Mouse (Mus musculus): ENCODE data around the gene Pabpc4. TPM values are rescaled to one million over a fixed set of nuclear protein-coding genes. Genes with fewer than 3 reads are reported as not detected.
A peak's percentile ranks its signal among the peaks of the same experiment; 100 is the strongest.

The Pabpc4 gene
- total RNA-seq (2015) = 29.1 and 32.3 TPM in 2 replicates
- total RNA-seq (2017) = 30.1 and 34.8 TPM in 2 replicates

DNA sequence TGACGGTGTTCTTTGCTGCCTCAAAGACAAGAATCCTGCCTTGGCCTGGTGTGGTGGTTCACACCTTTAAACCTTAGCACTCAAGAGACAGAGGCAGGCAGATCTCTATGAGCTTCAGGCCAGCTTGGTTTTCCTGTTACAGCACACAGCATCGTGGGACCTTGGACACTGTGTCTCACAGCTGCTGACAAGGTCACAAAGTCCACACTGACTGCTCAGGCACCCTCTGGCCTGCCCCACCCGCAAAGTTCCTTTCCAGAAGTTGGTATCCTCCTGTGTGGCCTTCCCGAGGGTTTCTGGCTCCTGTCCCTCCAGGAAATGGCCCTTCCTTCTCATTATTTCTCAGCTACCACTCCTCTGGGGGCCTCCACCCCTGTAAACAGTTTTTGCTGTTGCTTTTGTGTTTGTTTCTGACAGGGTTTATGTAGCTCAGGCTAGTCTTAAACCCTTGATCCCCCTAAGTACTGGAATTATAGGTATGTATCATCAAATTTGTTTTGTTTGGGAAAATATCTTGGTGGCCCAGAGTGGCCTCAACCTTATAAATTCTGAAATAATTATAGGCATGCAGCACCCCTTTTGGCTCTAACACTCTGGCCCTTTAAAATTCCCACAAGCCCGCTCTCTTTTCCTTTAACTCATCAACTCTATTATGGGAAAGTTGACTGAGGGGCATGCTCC lies at the start of gene Pabpc4:
TSS of gene Pabpc4 (plus strand) at position 631 of the 681 bp plus-strand sequence.
- ATAC-seq (ENCODE audit: poor library complexity, severe bottlenecking) = no peak

DNA sequence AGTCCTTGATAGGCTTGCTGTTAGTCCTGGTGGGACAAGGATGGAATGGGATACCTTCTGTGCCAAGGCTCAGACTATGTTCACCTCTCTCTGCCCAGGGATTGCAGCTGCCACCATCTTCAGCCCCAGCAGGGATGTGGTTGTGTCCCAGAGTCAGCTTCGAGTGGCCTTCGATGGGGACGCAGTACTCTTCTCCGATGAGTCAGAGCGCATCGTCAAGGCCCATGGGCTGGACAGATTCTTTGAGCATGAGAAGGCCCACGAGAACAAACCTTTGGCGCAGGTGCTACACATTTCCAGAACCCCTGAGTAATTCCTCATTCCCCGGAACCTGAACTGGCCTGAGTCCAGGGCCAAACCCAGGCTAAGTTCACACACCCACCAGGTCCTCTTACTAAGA lies 48.2 kb upstream of the Pabpc4 start:
- no peak for ATAC-seq (ENCODE audit: poor library complexity, severe bottlenecking)

DNA sequence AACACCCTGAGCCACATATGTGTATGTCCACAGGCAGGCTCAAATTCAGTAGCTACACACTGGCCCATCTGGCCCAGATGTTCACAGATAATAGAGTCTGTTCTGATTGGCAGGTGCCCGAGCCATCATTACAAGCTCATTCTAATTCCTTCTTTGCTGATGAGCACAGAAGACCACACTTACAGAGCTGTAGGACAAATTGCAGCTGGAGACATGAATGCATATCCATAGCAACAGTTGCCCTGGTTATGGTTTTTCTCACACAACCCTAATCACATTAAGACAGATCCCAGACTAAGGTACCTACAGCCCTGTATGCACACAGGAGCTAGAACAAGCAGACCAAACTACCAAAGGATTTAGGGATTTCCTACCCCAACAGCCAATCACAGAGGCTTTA lies 46.8 kb upstream of the Pabpc4 start:
- ATAC-seq (ENCODE audit: poor library complexity, severe bottlenecking) = no peak

DNA sequence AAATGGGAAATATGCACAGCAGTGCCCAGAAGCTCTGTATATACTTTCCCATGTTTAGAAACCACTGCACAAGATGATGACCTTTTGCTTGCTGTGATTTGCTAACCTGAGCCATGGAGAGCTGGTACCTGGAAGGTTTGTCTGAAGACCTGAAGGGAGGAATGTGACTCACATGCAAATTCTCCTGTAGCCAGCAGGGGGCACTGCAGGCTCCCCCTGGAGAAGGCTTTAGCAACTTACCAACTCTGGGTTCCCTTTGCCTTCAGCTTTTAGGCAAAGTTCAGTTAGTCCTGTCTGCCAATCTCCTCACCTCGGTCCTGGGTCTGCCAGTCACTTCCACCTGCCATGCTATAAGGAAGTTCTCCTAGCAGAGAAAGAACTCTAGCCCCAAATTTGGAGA lies 45.4 kb upstream of the Pabpc4 start:
- peak; percentile 62; the same call in 1 of the 2 replicates for ATAC-seq (ENCODE audit: poor library complexity, severe bottlenecking)

DNA sequence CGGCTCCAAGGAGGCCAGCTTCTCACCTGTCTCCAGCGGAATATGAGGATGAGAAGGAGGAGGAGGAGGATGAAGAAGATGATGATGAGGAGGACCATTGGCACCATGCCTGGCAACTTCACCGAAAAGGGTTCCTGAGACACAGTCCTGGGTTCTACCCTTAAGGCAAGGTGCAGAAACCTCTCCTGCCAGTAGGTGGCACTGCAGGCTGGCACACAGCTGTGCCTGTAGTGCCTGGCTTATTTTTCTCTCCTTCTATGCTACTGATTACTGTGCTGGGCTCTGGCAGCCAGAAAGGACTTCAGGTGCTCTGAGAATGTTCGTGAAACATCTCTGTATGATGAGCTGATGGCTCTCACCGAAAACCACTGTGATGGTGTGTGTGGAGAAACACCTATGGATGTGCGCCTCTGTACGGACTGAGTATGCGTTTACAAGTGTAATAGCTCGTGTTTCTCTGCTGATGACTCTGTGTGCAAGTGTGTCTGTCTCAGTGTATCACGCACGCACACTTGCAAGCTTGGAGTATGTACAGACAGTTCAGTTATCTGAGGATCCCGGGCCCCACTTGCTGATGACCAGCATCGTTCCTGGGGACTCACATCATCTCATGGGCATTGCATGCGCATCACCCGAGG lies 42.3 kb upstream of the Pabpc4 start:
- peak; percentile 74 for ATAC-seq (ENCODE audit: poor library complexity, severe bottlenecking)

DNA sequence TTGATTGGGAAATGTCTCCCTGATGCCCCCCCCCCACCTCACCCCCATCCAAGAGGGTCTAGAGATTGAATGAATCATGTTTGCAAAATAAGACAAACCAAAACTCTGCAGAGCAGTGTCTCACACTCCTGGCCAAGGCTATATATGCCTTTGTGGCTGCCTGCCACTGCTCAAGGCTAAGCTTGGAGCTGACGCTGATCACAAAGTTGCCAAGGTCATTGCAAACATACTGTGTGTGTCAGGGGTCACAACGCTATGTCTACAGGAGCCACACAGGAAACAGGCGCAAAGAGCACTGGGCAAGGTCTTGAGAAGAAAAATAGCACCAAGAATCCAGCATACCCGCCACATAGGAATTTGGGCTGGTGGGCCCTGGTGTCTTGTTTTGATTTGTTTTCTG lies 41.5 kb upstream of the Pabpc4 start:
- no peak for ATAC-seq (ENCODE audit: poor library complexity, severe bottlenecking)

DNA sequence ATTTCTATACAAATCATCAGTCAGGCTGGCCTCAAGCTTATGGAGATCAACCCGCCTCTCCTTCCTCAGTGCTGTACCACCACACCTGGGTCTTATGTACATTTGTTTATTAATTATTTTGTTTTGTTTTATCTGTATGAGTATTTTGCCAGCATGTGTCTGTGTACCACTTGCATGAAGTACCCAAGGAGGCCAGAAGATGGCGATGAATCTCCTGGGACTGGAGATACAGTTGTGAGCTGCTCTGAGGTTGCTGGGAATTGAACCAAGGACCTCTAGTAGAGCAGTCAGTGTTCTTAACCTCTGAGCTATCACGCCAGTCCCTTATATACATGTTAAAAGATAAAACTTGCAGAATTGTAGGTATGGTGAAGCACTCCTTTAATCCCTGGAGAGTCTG lies 38.8 kb upstream of the Pabpc4 start:
- ATAC-seq (ENCODE audit: poor library complexity, severe bottlenecking) = 0 out of 2 replicates have a peak, but pooled peaks have one; percentile 33

DNA sequence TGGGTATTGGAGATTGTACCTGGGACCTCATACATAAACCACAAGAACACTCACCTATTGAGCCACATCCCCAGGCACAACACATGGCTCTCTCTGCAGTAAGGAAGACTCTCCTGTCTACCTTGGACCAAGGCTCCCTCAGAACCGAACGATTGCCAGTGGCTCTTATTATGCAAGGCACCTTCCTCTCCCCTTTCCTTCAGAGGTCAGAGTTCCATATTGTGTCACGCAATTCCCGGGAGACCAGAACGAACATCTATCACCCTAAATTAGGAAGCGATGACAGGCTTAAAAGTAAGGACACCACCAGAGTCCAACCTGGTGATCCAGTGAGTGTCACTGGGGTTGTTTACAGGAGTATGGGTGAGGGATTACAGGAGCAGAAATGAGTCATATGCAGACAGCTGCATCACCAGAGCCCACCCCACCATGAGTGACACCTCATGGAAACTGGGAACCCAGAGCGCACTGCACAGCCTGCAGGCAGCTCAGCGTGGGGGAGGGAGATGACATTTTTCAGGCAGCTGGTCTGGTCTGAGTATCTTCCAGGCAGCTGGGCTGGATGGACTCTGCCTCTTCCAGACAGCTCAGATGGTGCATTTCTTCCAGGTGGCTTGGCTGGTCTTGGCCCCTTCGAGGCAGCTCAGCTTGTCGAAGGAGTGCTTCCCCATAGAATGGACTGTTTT lies 36.3 kb upstream of the Pabpc4 start:
- no peak for ATAC-seq (ENCODE audit: poor library complexity, severe bottlenecking)

DNA sequence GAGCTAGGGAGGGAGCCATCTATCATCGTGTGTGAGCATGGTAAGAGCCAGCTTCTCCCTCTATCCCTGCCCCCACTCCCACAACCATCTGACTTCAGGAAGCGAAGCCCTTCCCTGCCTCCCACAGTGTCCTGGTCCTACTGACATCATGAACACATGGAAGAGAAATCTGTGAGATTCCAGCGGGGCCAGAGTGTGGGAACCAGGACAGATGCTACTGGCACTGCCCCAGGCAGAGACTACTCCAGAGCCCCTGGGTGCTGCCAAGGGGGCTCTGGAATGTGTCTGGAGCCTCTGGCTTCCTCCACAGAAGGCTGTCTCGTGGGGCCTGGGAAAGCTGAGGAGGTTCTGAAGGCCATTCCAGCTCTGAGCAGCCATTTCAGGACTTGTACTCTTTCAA lies 34.4 kb upstream of the Pabpc4 start:
- no peak for ATAC-seq (ENCODE audit: poor library complexity, severe bottlenecking)

DNA sequence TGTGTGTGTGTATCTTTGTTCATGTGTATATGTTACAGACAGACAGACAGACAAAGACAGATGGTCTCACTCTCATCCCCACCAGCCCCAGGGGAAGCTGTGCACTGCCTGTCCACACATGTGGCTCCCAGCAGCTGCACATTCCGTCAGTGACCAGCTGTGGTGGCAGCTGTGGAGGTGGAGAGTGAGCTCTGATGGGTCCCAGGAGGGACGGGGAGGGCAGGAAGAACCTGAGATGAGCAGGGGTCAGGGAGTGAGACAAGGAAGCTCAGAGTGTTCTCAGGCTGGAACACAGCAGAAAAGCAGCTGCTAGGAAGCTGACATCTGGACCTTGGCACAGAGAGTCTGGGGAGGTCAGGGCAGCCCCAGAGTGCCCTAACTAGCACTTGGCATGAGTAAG lies 33.9 kb upstream of the Pabpc4 start:
- ATAC-seq (ENCODE audit: poor library complexity, severe bottlenecking) = no peak

DNA sequence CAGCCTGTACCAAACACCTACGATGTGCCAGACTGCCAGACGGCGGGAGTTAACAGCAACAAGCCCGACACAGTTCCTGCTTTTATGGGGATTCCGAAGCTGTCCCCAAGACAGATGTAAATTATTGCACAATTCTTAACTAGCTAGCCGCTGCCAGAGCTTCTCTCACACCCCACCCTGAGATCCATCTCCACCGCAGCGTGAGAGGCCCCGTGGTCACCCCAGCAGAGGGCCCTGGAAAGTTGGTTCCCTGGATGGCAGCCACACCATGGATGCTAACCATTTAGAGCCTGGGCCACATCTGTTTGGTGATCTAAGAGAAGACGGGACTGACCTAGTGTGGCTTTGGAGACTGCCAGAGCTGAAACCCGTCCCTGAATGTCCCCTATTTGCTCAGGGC lies 33.0 kb upstream of the Pabpc4 start:
- no peak for ATAC-seq (ENCODE audit: poor library complexity, severe bottlenecking)

DNA sequence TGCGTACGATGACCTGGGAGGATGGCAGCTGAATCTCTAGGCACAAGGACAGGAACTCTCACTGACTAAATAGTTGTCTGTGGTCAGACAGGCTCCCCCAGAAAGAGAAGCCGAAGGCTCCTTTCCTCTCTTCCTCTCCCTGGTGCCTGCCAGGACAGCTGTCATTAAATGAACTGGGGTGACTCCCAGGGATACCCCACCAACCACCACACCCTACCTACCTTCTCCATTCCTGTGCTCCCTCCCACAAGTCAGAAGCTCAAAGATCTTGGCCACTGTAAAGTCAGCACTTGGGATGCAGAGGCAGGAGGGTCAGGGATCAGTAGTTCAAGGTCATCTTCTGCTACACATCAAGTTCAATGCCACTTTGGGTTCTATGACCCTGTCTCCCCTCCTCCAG lies 29.3 kb upstream of the Pabpc4 start:
- peak; percentile 24; the same call in 1 of the 2 replicates for ATAC-seq (ENCODE audit: poor library complexity, severe bottlenecking)

DNA sequence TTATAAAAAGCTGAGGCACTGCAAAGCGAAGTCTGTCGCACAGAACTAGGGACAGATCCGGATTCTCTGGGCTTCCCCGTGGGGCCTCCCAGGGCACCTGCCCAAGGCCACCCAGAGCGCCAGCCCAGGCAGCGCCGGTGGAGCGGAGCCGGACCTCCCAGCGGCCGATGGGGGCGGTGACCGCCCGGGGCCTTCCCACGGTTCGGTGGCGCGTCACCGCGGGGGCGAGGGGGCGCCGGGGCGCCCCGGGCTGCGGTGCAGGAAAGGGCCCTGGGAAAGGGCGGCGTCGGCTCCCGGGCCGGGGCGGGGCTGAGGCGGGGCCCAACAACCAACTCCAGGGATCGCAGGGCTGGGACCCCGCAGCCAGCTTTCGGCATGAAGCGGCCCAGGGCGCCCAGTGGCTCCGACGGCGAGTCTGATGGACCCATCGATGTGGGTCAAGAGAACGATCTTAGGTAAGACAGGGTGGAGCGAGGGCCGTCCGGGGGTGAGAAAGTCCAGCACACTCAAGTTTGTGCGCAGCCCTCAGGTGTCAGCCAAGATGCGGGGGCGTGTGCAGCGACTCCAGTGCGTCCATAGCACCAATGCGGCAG lies 28.6 kb upstream of the Pabpc4 start, which contains the start of gene Heyl:
TSS of gene Heyl (plus strand) at position 65 of the 593 bp plus-strand sequence.
- ATAC-seq (ENCODE audit: poor library complexity, severe bottlenecking) = no peak

DNA sequence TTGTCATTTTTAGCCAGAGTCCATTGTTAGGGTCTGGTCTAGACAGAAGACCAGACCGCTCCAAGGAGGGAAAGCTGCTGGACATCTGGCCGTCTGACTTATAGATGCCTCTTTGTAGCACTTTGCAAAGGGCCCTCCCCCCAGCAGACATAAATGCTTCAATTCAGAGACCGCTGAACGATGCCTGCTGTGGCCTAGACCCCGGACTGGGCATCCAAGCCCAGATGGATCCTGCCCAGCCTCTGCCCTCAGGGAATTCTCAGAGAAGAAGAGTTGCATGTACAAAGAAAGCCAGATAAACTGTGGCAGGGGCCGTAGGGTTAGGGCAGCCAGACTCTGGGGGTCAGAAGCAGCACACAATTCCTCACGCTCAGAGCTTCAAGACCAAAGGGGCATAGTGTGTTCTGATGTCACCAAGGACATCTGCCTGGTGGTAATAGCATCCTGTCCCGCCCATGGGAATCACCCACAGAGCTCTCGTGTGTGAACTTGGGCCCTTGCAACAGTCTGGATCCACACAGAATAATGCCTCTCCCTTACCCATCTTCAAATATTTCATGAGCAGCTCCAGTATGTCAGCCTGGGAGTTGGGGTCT lies 26.2 kb upstream of the Pabpc4 start:
- no peak for ATAC-seq (ENCODE audit: poor library complexity, severe bottlenecking)

DNA sequence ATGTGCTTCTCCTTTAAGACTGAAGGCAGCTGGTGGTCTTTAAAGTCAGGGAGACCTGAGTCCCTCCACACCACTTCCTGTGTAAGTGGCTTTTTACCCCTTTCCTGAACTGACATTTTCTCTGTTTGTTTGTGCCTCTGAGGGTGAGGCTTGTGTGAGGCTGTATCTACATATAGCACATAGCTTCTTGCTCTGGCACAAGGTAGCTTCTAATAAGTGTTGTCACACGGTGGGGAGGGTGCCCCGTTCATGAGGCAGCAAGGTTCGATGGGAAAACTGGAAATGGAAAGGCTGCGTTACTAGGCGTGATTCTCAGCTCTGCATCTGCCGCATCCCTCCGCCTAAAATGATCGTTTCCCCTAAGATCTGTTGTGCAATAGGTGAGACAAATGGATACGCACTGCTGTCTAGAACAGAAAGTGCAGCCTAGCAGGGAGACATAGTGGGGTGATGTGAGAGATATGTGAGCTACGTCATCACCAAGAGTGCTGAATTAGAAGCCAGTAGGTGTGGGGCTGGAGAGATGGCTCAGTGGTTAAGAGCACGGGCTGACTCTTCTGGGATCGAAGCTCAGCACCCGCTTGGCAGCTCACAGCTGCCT lies 25.6 kb upstream of the Pabpc4 start:
- ATAC-seq (ENCODE audit: poor library complexity, severe bottlenecking) = no peak

DNA sequence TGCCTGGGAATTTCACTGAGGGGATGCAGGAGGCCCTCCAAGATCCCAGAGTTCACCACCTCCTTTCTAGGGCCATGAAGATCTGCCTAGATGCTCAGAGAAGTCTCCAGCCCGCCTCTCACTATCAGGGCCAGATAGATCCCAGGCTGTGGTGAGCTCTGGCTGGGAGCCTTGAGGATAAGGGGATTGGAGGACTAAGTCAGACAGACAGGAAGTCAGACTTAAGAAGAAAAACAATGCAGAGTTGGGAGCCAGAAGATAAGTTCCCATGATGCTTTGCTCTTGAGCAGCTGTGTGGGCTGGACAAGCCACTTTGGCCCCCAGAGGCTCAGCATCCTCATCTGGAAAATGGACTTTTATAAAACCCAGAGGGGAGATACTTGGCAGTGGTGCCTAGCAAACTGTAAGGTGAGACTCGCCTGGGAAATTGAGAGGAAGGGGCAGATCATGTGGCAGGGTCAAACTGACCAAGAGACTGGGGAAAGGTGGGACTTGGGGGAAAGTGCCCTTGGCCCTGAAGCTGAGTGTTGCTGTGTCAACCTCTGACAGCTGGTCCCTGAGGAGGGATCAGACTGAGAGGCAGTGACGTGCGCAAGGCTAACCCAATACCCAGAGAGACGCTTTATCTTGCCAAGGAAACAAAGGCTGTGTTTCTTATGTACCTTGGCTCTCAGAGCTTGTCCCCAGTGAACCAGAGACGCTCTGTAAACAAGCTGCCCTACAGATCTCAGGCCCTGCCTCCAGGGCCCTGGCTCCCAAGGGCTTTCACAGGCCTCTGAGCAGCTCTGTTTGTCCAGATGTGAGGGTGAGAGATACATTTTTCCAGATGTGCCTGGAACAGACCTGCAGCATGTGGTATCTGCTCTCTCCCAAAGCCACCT lies 24.5 kb upstream of the Pabpc4 start:
- ATAC-seq (ENCODE audit: poor library complexity, severe bottlenecking) = no peak

DNA sequence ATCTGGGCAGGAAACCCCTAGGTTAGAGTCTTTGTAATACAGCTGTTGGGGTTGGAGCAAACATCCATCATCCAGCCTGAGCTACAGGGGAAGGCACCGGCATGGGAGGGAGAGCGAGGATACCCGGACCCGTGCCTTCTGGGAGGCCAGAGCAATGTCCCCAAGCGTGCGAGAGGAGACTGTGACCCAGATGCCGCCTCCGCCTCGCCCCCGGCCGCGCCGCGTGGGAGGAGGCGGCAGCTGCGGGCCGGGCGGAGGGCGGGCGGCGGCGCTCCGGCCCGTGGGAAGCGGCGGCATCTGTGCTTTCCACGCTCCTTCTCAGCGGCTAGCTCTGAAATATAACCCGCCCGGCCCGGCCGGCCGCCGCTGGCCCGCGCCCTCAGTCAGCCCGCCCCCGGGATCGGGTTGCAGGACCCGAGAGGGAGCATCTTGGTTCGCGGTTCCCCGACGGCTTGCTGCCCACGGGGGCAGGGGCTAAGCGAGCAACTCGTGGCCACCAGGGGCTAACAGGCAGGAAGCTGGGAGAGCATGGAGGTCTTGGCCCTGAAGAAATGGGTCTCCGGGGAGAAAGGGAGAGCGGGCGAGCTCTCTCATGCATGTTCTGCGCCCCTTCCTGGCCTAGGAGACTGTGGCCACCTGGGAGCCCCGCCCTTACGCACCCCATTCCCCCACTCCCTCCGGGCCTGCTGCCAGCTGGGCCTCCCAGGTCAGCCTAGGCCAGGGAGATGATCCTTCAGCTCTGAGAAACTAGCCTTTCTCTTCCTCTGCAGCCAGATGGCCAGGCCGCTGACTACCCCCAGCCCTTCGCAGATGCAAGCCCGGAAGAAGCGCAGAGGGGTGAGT lies 22.6 kb upstream of the Pabpc4 start:
- ATAC-seq (ENCODE audit: poor library complexity, severe bottlenecking) = no peak

DNA sequence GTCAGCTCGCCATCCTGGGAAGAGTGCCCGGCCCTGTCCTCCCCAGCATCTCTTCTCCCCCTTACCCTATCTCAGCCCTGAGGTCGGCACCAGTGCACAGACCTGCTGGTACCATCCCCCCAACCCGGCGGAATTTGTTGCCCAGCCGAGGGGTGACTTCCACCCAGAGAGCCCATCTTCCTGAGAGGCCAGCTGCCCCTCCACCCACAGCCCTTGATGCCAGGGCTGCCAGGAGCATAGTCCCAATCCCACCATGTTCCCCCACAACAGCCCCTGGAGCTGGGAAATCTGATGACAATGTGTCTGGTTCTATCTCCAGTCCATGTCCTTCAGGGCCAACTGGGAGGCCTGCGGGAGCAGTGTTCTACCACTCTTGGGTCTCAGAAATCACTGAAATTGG lies 15.9 kb upstream of the Pabpc4 start:
- ATAC-seq (ENCODE audit: poor library complexity, severe bottlenecking) = no peak

DNA sequence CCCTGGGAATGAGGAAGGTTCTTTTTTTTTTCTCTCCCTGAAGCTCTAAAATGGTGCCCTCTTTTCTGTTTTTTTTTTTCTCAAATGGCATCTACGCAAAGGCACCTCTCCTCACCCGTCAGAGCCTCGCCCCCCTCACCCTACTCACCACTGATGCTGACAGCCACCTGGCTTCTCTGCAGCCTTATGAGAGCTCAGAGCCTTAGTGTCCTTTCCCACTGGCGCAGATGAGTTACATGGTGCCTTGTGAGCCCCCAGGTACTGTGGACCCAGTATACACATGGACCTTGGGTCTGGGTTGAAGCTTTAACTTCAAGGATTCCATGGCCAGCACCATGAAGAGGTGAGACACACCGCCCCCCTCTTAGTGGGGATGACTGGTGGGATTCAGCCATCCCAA lies 15.5 kb upstream of the Pabpc4 start:
- no peak for ATAC-seq (ENCODE audit: poor library complexity, severe bottlenecking)

Data from megakaryocyte, adult 5-6 weeks (primary cell).